Mouse (Mus musculus): Measurements from ENCODE around the gene R3hdm2.

- TF ChIP-seq CTCF (IDR thresholded peaks at IDR 0.05; ENCODE audit: borderline replicate concordance, insufficient read depth, low read length) (no peak), POLR2A (IDR thresholded peaks at IDR 0.05; ENCODE audit: low read depth, low read length) (no peak)
These were observed 147.4 kb downstream of the R3hdm2 start for GRCm38 (mm10) chr10:127527481-127527880.
